Mouse (Mus musculus) stomach, embryonic 14.5 days (tissue): ENCODE measurements around the gene Psmb4. TPM values are rescaled to one million over a fixed set of nuclear protein-coding genes. Genes with fewer than 3 reads are reported as not detected.

Source experiments
- ATAC-seq: fragments of 200-750 bp; cut with Nextera tagmentation; 2 replicates; pipeline ENCODE4 v1.8.0; 2017; ENCODE audit warnings: low read depth, moderate TSS enrichment; ENCODE audit not compliant: insufficient number of reproducible peaks, insufficient read depth, low FRiP score
- H3K27ac ChIP-seq: fragments of 300-500 bp; sonication (generic); 2 replicates; pipeline ENCODE4 v1.5.1; 2014; ENCODE audit warnings: mild to moderate bottlenecking, low read length, moderate library complexity, mixed read lengths
- H3K27me3 ChIP-seq: fragments of 300-500 bp; sonication (generic); 2 replicates; pipeline ENCODE4 v1.6.1; 2014; ENCODE audit warnings: low read length, control low read depth, mixed read lengths; ENCODE audit not compliant: control insufficient read depth, insufficient read depth
- H3K36me3 ChIP-seq: fragments of 300-500 bp; sonication (generic); 2 replicates; pipeline ENCODE4 v1.6.1; 2014; ENCODE audit warnings: mild to moderate bottlenecking, control low read depth, low read length, moderate library complexity, mixed read lengths; ENCODE audit not compliant: control insufficient read depth, insufficient read depth
- H3K4me1 ChIP-seq: fragments of 300-500 bp; sonication (generic); 2 replicates; pipeline ENCODE4 v1.6.1; 2014; ENCODE audit warnings: low read length, control low read depth, mixed read lengths; ENCODE audit not compliant: control insufficient read depth, insufficient read depth
- H3K4me2 ChIP-seq: fragments of 300-500 bp; sonication (generic); replicated peaks from 2 replicates; pipeline ENCODE4 v1.6.1; 2014; ENCODE audit warnings: low read depth, low read length, control low read depth
- H3K4me3 ChIP-seq: fragments of 300-500 bp; sonication (generic); 2 replicates; pipeline ENCODE4 v1.5.1; 2014; ENCODE audit warnings: low read depth, low read length, control low read depth
- H3K9ac ChIP-seq: fragments of 300-500 bp; sonication (generic); replicated peaks from 2 replicates; pipeline ENCODE4 v1.6.1; 2014; ENCODE audit warnings: low read depth, mild to moderate bottlenecking, control low read depth, low read length, moderate library complexity, mixed read lengths
- H3K9me3 ChIP-seq: fragments of 300-500 bp; sonication (generic); 2 replicates; pipeline ENCODE4 v1.6.1; 2016; ENCODE audit warnings: low read depth, low read length, control low read depth; ENCODE audit not compliant: control insufficient read depth
- WGBS: fragments of 180-500 bp; shearing (Covaris S2); extraction: QIAGEN DNeasy Blood & Tissue Kit; methylation state at CpG from one replicate; pipeline ENCODE4 v1.1.7; 2014; 5-methylcytosine and 5-hydroxymethylcytosine counted together
- polyA plus RNA-seq: library from polyadenylated mRNA; unstranded; fragments of >200 nt; fragmentation: Nextera tagmentation; extraction: Ambion mirVana; gene quantifications from 2 replicates; pipeline ENCODE4 v1.2.1, GENCODE M21; 2014

Psmb4 gene
- polyA plus RNA-seq, 1 experiment from 2014 or later: 334 TPM

GRCm38 (mm10) chr3:94839101-94839500, 47.7 kb downstream of the Psmb4 start:
- WGBS: 68% methylated on average over 5 of the region's 5 CpGs
- Histone ChIP-seq H3K4me1 (0 out of 2 replicates have a peak, but pooled peaks cover 6% of the 10 kb centered on the region), H3K27ac (peak overlapping the region; percentile 97; the same call in 1 of the 2 replicates), H3K9ac (no peak overlapping the region), H3K36me3 (no peaks in the 10 kb centered on the region), H3K27me3 (no peaks in the 10 kb centered on the region), H3K4me3 (peak overlapping the region; percentile 49; the same call in 1 of the 2 replicates), H3K4me2 (peak overlapping the region; percentile 55), H3K9me3 (no peaks in the 10 kb centered on the region)
- no peak for ATAC-seq

GRCm38 (mm10) chr3:94838631-94839030, 48.1 kb downstream of the Psmb4 start:
- Histone ChIP-seq H3K9me3 (no peaks in the 10 kb centered on the region), H3K4me2 (peak overlapping the region; percentile 55), H3K27ac (peak overlapping the region; percentile 97), H3K9ac (peak overlapping the region; percentile 72), H3K36me3 (no peaks in the 10 kb centered on the region), H3K4me1 (0 out of 2 replicates have a peak, but pooled peaks cover 6% of the 10 kb centered on the region), H3K4me3 (peak overlapping the region; percentile 49), H3K27me3 (no peaks in the 10 kb centered on the region)
- 11% methylated on average over 9 of the region's 9 CpGs for WGBS
- no peak for ATAC-seq

GRCm38 (mm10) chr3:94837959-94838496, 48.7 kb downstream of the Psmb4 start:
- peak overlapping the region; percentile 55 for H3K4me2 ChIP-seq
- peak; percentile 73 for ATAC-seq
- H3K36me3 ChIP-seq: no peaks in the 10 kb centered on the region
- 0 out of 2 replicates have a peak, but pooled peaks cover 6% of the 10 kb centered on the region for H3K4me1 ChIP-seq
- peak overlapping the region; percentile 97 for H3K27ac ChIP-seq
- H3K9ac ChIP-seq: peak overlapping the region; percentile 72
- no peaks in the 10 kb centered on the region for H3K9me3 ChIP-seq
- under 1% methylated on average over 51 of the region's 62 CpGs for whole genome bisulfite sequencing
- H3K27me3 ChIP-seq: no peaks in the 10 kb centered on the region
- peak overlapping the region; percentile 49 for H3K4me3 ChIP-seq

- ATAC-seq: peak; percentile 93
- Histone ChIP-seq H3K9me3 (no peaks in the 10 kb centered on the region), H3K27me3 (no peaks in the 10 kb centered on the region), H3K4me2 (peak within 1 kb of the TSS; percentile 55), H3K4me1 (0 out of 2 replicates have a peak, but pooled peaks cover 6% of the 10 kb centered on the region), H3K4me3 (peak within 1 kb of the TSS; percentile 49), H3K27ac (peak within 1 kb of the TSS; percentile 97), H3K36me3 (no peaks in the 10 kb centered on the region), H3K9ac (peak within 1 kb of the TSS; percentile 72)
- under 1% methylated on average over 49 of the region's 57 CpGs for WGBS
Measured at GRCm38 (mm10) chr3:94837183-94837890, 49.4 kb downstream of the Psmb4 start, which contains the start of gene Pogz. Gene Pogz, plus strand, starts transcription at chr3:94837567.

- Histone ChIP-seq H3K4me3 (no peak overlapping the region), H3K27me3 (no peaks in the 10 kb centered on the region), H3K36me3 (no peaks in the 10 kb centered on the region), H3K9ac (no peak overlapping the region), H3K27ac (no peak overlapping the region), H3K9me3 (no peaks in the 10 kb centered on the region), H3K4me2 (no peak overlapping the region), H3K4me1 (0 out of 2 replicates have a peak, but pooled peaks cover 6% of the 10 kb centered on the region)
- ATAC-seq: no peak
- 39% methylated on average over 3 of the region's 3 CpGs for WGBS
Measured at GRCm38 (mm10) chr3:94835396-94835795, 51.4 kb downstream of the Psmb4 start.

Other genes starting within 250 kb of the Psmb4 start
- gene Gm10972, start 243.8 kb downstream of the Psmb4 start, polyA plus RNA-seq: not detected in 2 replicates
- gene Tuft1, start 228.1 kb downstream of the Psmb4 start, polyA plus RNA-seq: 13.2 and 13.3 TPM in 2 replicates
- 2.6 and 3.0 TPM in 2 replicates for gene Selenbp2, start 193.4 kb downstream of the Psmb4 start, polyA plus RNA-seq
- 31.9 and 35.2 TPM in 2 replicates for gene Cgn, start 100.5 kb downstream of the Psmb4 start, polyA plus RNA-seq
- gene Pogz, start 49.4 kb downstream of the Psmb4 start, polyA plus RNA-seq: 25.5 TPM in 2 replicates
- 86.2 and 89.6 TPM in 2 replicates for gene Selenbp1, start 46.1 kb upstream of the Psmb4 start, polyA plus RNA-seq
- 12.8 and 14.5 TPM in 2 replicates for gene Rfx5, start 67.1 kb upstream of the Psmb4 start, polyA plus RNA-seq
- gene Pi4kb, start 87.8 kb upstream of the Psmb4 start, polyA plus RNA-seq: 24.7 and 32.8 TPM in 2 replicates
- gene Zfp687, start 128.5 kb upstream of the Psmb4 start, polyA plus RNA-seq: 30.3 and 34.9 TPM in 2 replicates
- 229 and 231 TPM in 2 replicates for gene Psmd4, start 155.7 kb upstream of the Psmb4 start, polyA plus RNA-seq
- 14.6 and 14.9 TPM in 2 replicates for gene Pip5k1a, start 220.0 kb upstream of the Psmb4 start, polyA plus RNA-seq
- gene Vps72, start 224.1 kb upstream of the Psmb4 start, polyA plus RNA-seq: 139 and 156 TPM in 2 replicates
- 0.83 and 1.8 TPM in 2 replicates for gene Tmod4, start 237.5 kb upstream of the Psmb4 start, polyA plus RNA-seq
- gene Scnm1, start 247.1 kb upstream of the Psmb4 start, polyA plus RNA-seq: 67.7 and 73.7 TPM in 2 replicates
- 9.2 and 10.9 TPM in 2 replicates for gene Lysmd1, start 247.1 kb upstream of the Psmb4 start, polyA plus RNA-seq